Mouse (Mus musculus): ENCODE measurements around the gene Clic6. TPM values are rescaled to one million over a fixed set of nuclear protein-coding genes. Genes with fewer than 3 reads are reported as not detected.
"Not testable (repeated sequence)": the region's sequence is repeated elsewhere in the genome, so short reads cannot be mapped to it uniquely, and the experiment has no call there.

Clic6 gene
- total RNA-seq, 1 experiment from 2014 or later, result not detected

DNA sequence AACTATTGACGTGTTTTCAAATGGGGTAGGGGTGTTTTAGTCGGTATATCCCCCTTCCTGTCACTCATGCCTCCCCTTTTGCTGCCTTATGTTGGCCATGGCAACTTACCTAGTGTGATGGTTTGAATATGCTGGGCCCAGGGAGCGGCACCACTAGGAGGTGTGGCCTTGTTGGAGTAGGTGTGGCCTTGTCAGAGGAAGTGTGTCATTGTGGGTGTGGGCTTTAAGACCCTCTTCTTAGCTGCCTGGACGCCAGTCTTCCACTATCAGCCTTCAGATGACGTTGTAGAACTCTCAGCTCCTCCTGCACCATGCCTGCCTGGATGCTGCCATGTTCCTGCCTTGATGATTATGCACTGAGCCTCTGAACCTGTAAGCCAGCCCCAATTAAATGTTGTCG lies 14.8 kb upstream of the Clic6 start, which contains the start of gene Rcan1:
Gene Rcan1, minus strand, starts transcription at position 162 of the 400 bp plus-strand sequence.
- no peak for DNase-seq

DNA sequence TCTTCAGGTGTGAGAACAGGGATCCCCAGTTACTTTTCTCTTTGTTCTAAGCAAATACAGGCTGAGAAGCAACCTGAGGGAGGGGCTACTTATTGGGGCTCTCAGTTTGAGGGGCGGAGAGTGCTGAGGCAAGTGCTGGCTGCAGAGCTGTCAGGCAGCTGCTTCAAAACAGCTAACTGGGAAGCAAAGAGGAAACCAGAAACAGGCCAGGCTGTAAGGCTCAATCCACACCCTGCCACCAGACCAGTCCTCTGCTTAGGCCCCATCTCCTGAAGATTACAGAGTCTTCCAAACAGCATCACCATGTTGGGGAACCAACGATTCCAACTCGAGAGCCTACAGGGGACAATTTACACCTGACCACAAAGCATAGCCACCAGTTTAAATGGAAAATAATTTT lies 12.6 kb upstream of the Clic6 start:
- no peak for DNase-seq

DNA sequence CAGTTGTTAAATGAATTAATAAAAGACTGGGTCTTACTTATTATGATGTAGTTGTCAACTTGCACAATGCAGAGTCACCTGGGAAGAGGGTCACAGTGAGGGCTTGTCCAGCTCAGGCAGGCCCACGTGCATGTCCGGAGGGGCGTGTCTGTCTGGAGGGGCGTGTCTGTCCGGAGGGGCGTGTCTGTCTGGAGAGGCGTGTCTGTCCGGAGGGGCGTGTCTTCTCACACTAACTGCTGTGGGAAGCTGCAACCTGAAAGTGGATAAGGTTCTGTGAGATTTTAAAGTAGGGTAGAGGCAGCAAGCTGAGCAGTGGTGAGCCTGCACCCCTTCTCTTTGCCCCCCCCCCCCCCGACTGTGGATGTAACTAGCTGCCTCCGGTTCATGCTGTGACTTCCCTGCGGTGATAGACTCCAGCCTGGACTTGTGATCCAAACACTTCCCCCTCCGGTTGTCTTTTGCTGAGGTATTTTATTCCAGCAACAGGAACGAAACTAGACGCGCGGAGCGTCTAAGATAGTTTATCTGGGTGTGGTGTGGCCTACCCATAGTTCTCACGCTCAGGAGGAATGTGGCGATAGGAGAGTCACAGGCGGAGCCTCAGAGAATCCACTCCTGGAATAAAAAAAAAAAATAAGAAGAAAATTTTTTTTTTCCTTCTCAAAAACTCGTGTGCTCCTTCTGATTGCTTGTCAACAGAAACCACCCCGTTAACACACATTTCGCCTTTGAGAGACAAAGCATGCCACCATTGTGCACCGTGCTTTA lies 10.3 kb upstream of the Clic6 start:
- no peak for DNase-seq

DNA sequence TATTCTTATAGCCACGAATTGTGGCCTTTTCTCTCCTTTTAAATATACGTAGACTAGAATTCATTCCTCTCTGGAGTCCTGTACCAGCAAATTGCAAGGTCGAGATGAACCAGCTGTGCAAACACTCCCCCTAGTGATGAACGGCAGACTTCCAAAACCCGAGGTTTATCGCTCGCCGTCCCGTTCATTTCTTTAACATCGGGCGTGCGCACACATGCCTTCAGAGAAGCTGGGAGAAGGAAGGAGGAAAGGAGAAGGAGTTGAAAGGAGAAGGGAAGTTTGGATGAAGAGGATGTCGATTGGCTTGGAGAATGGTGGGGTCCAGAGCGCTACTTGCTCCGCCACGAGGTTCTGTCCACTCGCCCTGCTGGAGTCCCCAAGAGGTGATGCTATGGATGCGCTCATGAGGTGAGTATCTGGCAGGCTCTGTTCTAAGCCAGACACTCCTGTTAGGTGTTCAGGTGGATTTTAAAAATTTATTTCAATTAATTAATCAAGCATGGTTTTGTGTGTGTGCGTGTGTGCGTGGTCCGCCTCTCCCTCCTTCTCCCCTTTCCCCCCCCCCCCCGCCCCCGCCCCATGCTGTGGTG lies 6.9 kb upstream of the Clic6 start:
- DNase-seq, result peak; percentile 65

DNA sequence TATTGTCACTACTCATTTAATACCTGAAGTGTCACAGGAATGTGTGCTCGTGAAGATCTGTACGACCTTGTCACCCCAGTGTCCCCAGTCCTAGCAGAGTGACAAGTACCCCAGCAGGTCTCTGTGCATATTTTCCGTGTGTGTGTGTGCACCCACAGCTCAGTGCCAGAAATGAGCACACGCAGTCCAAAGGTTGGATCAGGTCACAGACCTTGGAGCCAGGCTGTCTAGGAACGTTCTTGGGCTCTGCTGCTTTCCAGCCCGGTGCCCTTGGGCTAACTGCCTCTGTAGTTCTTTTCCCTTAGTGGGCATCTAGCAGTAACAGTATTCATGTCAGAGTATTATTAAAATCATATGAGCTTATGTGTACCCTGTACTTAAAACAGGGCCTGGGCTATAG lies 1.6 kb downstream of the Clic6 start:
- DNase-seq, result no peak

DNA sequence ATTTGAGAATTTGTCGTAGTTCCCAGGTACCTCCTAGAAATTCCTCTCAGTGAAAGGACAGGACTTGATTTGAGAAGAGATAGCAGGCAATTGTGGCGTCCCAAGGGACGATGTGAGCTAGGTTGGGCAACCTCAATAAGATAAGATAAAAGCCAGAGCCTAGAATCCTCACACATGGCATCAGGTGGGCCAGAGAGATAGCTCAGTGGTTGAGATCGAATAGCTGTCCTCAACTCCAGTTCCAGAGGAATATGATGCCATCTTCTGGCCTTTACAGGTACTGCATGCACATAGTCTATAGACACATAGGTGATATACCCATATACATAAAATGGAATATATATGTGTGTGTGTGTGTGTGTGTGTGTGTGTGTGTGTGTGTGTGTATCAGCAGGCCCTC lies 2.0 kb downstream of the Clic6 start:
- no peak for DNase-seq

DNA sequence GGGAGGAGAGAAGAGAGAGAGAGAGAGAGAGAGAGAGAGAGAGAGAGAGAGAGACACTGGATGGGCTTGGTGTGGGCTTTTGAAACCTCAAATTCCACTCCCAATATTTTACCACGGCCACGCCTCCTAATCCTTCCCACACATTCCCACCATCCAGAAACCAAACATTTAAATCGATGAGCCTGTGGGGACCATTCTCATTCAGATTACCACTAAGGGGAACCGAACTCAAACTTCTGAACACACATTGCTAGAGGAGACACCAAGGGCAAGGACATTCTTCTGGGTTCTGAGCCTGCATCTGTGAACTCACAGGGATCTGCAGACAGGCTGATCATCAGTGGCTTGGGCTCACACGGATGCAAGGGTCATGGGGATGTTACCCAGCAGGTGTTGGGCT lies 2.9 kb downstream of the Clic6 start:
- no peak for DNase-seq

DNA sequence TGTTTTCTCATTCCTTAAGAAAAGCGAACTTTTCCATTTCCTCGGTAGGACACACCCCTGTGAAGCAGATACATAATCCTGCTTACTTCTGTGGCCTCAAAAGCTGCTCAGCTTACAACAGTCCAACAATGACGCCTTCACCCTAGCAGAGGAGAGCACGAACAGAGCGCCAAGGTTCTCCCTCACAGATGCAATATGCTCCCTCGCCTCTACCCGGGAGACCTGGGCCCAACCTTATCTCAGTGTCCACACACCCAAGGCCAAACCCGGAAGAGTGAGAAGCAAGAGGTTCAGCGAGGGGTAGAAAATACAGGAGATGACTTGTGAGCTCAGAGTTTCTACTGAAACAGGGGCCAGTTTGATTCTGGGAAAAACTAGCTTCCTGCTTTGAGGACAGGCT lies 3.8 kb downstream of the Clic6 start:
- no peak for DNase-seq

DNA sequence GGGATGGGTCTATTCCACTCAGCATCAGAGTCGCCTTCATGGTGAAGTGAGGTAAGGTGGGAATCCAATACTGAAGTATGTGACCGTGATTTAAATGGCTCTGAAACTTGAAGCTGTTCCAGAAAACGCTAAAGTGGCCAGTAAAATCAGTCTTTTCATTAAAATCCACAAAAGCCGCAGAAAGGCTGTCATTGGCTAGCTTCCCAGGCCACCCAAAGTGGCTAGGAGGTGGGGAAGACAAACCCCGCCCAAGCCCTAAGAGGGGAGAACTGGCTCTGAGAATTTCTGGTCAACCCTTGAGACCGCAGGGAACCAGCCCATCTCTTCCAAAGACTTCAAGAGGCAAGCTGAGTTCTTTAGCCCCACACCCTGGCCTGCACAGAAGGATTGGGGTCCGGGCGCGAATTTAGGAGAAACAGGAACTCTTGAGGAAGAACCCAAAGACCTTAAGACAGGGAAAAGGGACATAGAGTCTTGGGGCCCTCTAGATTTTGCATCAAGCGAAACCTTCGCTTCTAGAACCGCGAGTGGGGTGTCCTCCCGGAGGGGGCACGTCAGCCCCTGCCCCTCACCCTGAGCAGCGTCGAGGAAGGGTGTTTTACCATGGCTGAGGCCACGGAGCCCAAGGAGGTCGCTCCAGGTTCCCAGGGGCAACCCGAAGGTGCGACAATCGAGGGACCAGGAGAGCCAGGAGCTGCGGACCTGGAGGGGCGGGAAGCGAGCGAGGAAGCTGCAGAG lies 12.5 kb downstream of the Clic6 start:
- no peak for DNase-seq

DNA sequence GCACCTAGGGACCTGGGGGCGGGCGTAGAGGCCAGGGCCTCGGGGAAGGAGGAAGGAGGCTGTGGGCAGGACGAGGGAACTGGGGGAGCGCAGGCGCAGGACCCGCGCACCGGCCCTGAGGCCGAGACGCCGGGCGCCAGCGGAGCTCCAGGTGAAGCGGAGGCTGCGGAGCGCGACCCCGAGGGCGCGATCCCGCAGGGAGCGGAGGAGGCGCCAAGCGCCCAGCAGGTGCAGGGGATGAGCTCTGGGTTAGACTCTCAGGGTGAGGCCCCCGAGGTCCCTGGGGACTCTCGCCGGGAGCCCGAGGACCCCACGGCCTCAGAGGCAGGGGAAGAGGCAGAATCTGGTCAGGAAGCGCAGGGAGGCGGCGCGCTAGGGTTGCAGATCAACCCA lies 13.0 kb downstream of the Clic6 start:
- DNase-seq, result peak; percentile 7

DNA sequence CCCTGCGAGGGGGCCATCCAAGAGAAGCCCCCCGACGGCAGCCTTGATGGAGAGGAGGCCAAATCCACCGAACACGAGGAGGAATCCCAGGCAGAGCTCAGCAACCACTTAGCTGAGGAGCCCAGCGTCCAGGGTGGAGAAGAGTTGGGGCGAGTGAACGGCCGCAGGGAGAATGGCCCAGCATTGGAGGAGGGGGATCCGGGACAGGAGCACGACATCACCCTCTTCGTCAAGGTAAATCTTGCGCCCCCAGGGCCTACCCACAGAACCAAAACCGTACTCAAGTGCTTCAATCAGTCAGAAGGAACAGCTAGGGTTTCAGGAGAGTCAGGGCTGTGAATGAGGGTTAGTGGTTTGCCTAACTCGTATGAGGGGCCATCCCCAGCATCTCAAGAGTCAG lies 13.8 kb downstream of the Clic6 start:
- no peak for DNase-seq

DNA sequence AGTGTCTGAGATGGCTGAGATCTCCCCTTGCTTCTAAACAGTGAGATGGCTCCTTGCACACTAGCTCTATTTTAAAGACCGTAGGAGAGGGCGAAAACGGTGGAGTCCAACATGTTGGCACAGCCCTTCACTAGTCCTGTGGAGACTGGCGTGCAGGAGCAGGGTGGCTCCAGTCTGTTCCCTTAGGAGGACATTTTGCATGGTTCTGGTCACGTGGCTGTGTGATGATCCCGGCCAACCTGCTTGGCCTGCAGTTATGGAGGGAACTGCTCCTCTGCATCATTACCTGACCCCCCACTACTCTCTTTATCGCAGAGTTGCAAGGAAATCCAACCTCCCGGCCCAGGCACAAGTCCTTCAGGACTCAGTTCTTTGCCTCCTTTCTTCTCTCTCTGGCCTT lies 15.0 kb downstream of the Clic6 start:
- DNase-seq, result no peak

DNA sequence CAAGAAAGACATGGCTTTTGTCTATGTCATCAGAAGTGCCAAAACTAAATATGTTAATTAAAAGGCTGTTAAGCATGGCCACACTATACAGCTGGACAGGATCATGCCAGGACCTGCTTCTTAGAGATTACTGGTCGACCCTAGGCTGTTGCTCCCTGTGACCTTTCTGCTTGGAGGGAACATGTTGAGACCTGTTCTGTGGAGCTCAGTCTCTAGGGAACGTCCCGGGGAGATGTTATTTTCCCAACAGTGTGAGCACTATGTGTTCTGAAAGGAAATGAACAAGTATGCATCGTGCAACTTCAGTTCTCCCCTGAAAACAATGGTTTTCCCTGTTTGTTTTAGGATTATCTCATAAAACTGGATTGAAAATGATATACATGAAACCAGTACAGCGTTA lies 17.6 kb downstream of the Clic6 start:
- no peak for DNase-seq

DNA sequence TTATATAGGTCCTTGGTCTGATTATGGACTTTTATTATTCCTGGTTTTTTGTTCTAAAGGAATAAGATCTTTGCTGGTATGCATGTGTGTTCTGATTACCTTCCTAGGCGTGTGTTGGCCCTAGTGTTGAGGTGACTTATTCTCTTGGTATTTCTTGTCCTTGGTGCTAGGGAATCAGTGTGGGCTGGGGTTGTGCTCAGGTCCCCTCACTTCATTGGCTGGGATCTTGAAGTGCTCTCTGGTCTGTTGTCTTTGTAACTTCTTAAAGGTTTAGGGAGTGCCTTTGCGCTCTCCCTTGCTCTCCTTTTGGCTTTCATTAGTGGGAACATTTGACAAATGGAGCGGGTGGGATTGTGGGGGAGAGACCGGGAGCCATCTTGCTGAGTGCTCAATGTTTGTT lies 22.0 kb downstream of the Clic6 start:
- no peak for DNase-seq

DNA sequence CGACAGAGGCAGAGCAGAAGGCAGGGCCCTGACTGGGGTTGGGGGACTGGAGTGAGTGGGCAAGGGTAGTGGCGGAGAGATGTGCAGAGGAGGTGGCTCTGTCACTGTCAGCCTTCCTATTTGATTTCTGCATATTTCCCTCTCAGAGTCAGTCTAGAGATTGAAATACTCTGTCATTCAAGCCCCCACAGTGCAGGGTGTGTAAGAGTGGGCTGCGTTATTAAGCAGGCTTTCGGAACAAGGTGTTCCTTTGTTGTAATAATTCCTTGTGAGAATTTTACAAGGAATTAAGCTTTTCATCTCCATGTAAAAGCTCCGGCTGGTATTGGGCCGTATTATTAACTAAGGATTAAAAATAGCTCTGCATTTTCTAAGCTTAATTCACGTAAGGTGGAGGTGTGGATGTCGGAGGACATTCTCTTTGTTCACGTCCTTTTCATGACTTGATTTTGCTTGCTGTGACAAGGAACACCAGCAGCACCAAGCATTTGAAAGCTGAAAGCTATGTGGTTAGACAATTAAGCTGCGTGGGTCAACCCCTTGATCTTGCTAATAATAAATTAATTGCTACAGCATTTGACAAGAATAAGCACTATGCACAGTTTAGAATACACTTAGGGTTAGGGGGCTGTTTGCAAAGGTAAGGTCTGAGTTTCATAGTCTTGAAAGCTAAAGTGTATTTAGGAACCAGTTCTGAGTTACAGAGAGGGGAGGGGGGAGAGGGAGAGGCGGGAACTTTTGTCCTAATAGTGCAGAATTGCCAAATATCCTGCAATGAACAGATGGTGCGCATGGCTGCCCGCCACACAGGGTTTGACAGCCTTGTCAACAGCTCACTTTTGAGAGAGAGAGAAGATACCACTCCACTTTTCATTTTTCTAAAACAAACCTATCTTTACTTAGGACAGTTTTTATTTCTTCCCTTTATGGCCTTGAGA lies 25.6 kb downstream of the Clic6 start:
- DNase-seq, result no peak

DNA sequence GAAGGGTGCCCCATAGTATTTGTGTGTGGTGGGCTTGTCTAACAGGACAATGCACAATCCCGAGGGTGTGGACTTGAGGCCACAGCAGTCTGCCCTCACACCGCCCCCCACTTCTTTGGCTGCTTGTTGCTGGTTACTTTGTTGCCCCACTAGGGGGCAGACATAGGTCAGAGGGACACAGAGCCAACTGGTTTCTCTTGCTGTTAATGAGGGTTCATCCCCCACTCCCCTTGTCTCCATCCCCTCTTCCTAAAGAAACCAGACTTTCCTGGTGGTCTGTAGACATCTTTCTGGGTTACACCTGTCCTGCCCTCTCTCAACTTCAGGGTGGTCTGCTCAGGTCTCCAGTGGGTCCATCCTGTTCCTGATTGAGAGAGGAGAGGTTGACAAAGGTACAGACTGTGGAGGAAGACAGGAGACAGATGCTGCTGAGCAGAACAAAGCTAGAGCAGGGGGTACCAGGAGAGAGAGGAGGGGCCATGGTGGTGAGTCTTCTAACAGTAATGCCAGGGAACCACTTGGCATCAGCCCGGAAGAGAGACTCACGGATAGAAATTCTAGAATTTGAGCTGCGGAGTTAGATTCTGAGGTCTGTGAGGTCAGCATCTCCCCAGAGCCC lies 26.3 kb downstream of the Clic6 start:
- DNase-seq, result no peak

DNA sequence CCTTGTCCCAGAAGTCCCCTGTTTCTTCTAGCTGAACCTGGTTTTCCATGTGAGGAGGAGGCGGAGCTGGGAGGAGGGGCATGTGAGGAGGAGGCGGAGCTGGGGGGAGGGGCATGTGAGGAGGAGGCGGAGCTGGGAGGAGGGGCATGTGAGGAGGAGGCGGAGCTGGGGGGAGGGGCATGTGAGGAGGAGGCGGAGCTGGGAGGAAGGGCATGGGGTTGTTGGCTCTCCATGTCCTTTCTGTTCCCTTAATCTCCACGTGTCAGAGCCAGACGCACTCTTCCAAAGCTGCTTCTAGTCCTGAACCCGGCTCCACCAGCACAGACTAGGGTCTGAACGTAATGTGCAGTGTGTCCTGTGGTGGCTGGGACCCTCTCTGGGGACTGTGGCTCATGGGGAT lies 29.4 kb downstream of the Clic6 start:
- DNase-seq, result not testable (repeated sequence)

DNA sequence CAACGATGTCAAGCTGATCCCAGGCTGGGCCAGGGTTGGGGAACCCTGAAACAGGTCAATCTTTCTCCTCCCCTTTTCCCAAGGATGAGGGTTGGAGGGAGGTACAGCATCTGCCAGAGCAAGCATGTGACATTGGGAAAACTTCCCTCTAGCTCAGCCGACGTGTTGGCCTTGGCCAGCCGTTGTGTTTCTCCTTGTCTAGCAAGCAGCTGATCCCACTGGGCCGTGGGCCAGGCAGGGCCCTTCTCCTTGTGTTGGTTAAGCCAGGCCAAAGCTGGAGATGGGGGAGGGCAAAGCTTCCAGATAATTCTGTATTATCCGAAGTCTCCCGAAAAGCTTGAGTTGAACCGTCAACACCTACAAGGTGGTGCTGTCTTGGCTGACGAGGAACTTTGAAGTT lies 30.6 kb downstream of the Clic6 start:
- DNase-seq, result peak; percentile 18

DNA sequence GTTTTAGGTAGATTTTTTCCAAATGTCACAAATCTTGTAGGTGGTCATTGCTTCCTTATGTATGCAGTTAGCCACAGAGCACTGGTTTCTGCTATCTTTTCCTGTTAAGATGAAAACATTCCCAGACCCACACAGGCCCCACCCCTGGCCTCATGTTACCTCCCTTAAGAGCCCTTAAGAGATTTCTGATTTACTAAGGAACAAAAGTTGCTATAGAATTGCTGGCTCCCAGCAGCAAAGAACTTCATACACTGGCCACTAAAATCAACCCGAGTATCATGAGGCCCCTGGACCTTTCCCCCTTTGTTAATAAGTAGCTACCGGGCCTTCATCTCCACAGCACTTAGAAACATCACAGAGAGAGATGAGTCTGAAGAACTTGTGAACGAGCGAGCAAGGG lies 33.2 kb downstream of the Clic6 start:
- DNase-seq, result no peak

DNA sequence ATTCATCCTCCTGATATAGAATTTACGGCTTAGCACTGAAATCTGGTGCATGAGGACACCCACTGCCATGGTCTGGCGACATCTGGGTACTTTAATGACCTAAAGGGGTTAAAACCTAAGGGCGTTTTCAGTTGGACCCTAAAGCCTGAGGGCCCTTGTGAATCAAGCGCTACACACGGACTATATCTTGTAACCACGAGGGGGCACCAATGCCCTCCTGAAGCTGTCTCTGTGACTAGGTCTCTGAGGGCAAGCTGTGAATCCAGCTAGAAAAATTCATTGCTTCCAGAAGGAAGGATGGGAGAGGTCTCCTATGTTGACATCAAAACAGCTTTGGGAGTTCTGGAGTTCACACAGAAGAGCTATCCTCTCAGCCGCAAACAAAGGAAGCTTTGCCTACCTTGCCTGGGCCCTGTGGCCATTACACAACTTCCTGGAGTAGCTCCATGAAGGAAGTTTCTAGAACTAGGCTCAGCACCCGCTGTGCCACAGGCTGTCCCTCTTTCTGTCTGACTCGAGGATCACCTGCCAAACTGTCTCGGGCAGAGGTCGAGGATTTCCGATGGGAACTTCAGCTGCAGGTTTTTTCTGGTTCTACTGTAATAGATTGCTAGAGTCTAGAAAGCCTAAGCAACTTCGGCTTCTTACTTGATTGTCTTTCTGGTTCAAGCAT lies 34.4 kb downstream of the Clic6 start:
- peak; percentile 31 for DNase-seq

DNA sequence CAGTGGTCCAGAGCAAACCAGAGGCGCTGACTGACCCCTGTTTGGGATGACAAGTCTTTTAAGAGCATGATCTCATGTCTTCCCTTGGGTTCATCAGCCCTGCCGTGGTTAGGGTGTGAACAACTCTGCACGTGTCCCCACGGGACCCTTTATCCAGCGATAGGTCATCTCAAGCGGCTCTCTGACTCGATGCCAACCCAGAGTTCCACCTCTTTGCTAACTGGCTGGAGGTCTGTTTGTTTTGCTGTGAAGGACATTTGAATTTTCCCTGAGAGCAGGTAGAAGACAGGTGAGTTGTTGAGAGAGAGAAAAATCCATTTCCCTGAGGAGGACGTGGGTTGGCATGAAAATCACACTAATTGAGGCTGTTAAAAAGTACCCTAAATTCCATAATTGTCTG lies 37.8 kb downstream of the Clic6 start:
- DNase-seq, result no peak

Data from adrenal gland, postnatal 25 days (tissue).